Mouse (Mus musculus) MEL (cell line): ENCODE data around the gene Fam53b.
A peak's percentile ranks its signal among the peaks of the same experiment; 100 is the strongest.

Experiments
- CHD1 ChIP-seq: IDR thresholded peaks from 2 replicates; pipeline ENCODE4 v1.6.1; 2012; ENCODE audit warnings: low read depth, mild to moderate bottlenecking, inconsistent platforms, low read length, improper control_type of control experiment
- CTCF ChIP-seq, 3 experiments: IDR thresholded peaks in 2 of 3; conservative IDR thresholded peaks in 1 of 3; 2 replicates each; pipeline ENCODE4 v1.5.1; 2011 to 2012; ENCODE audit warnings: low read length in 3 of 3, low read depth in 2 of 3, mild to moderate bottlenecking in 2 of 3, improper control_type of control experiment in 1 of 3, inconsistent platforms in 1 of 3, mixed read lengths in 1 of 3, moderate library complexity in 1 of 3; ENCODE audit not compliant: control insufficient read depth in 1 of 3, insufficient read depth in 1 of 3, poor library complexity in 1 of 3, severe bottlenecking in 1 of 3
- ETS1 ChIP-seq: IDR thresholded peaks from 2 replicates; pipeline ENCODE4 v1.6.1; 2012; ENCODE audit warnings: low read depth, mild to moderate bottlenecking, inconsistent platforms, low read length, improper control_type of control experiment, moderate library complexity
- GABPA ChIP-seq: IDR thresholded peaks from 2 replicates; pipeline ENCODE4 v1.6.1; 2012; ENCODE audit warnings: low read depth, mild to moderate bottlenecking, inconsistent platforms, low read length, improper control_type of control experiment, moderate library complexity
- HCFC1 ChIP-seq: IDR thresholded peaks from 2 replicates; pipeline ENCODE4 v1.6.1; 2012; ENCODE audit warnings: low read depth, mild to moderate bottlenecking, inconsistent platforms, low read length, improper control_type of control experiment, moderate library complexity
- MAX ChIP-seq: IDR thresholded peaks from 2 replicates; pipeline ENCODE4 v1.6.1; 2011; ENCODE audit warnings: low read length, improper control_type of control experiment
- POLR2A ChIP-seq, 2 experiments: IDR thresholded peaks; 2 replicates each; pipeline ENCODE4 v1.6.1; 2011 to 2012; ENCODE audit warnings: low read length in 2 of 2, mild to moderate bottlenecking in 2 of 2, control low read depth in 1 of 2, improper control_type of control experiment in 1 of 2, low read depth in 1 of 2, moderate library complexity in 1 of 2; ENCODE audit not compliant: control insufficient read depth in 1 of 2, insufficient read depth in 1 of 2, poor library complexity in 1 of 2
- POLR2AphosphoS2 ChIP-seq: IDR thresholded peaks from 2 replicates; pipeline ENCODE4 v1.6.1; 2011; ENCODE audit warnings: low read length, improper control_type of control experiment
- SMC3 ChIP-seq: IDR thresholded peaks from 2 replicates; pipeline ENCODE4 v1.6.1; 2011; ENCODE audit warnings: low read depth, low read length, improper control_type of control experiment
- TCF12 ChIP-seq: IDR thresholded peaks from 2 replicates; pipeline ENCODE4 v1.6.1; 2014; ENCODE audit warnings: low read depth, mild to moderate bottlenecking, inconsistent platforms, low read length, improper control_type of control experiment, moderate library complexity
- USF1 ChIP-seq: IDR thresholded peaks from 2 replicates; pipeline ENCODE4 v1.6.1; 2014; ENCODE audit warnings: low read depth, mild to moderate bottlenecking, inconsistent platforms, low read length, improper control_type of control experiment, moderate library complexity
- ZC3H11A ChIP-seq: IDR thresholded peaks from 2 replicates; pipeline ENCODE4 v1.6.1; 2012; ENCODE audit warnings: low read depth, mild to moderate bottlenecking, inconsistent platforms, low read length, improper control_type of control experiment

DNA sequence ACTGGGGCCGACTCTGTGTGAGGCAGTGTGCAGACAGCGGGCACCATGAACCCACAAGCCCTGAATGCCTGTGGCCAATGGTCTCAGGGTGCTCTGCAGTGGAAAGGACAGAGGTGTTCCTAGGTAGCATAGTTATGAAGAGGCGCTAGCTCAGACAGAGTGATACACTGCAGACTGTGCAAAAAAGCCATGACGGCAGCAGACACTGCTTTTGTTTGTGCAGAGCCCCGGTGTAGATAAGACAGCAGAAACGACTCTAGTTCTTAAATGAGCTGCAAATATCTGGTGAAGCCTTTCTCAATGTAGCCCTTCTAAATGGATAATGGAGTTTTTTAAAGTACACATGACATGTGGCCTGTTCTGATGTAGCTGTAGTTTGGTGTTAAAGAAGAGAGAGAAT is 73.9 kb downstream of the Fam53b start:
- TF ChIP-seq CTCF (IDR thresholded peaks at IDR 0.05 in 2 of 3, conservative IDR thresholded peaks at IDR 0.05 in 1 of 3; ENCODE audit: control insufficient read depth in 1 of 3, insufficient read depth in 1 of 3, low read depth in 2 of 3, low read length in 3 of 3, poor library complexity in 1 of 3, severe bottlenecking in 1 of 3) (no peak), USF1 (no peak), SMC3 (no peak), GABPA (no peak), TCF12 (0 out of 2 replicates have a peak, but pooled peaks have one; percentile 8), POLR2AphosphoS2 (no peak), ETS1 (0 out of 2 replicates have a peak, but pooled peaks have one; percentile 31), CHD1 (no peak), MAX (no peak), POLR2A (IDR thresholded peaks at IDR 0.05; ENCODE audit: control insufficient read depth in 1 of 2, insufficient read depth in 1 of 2, low read depth in 1 of 2, low read length in 2 of 2, poor library complexity in 1 of 2) (no peak), ZC3H11A (no peak), HCFC1 (no peak)
